ENCODE assay signal across 14 mouse cellular contexts in genomic region chr7:129651781-129652180, GRCm38 (mm10).
DNase-seq lines count a peak whose midpoint lies in the region; ATAC-seq and TF ChIP-seq lines count a peak whose summit lies in the region.
"Had no signal": no experiment of that assay in that cellular context is flagged by ENCODE, and none has a peak within 500 bp of the region (broad histone marks: within the 10 kb centered on the region; RNA-seq: fewer than 3 reads in every experiment).

No protein-coding gene starts in this region.

- WGBS in limb, embryonic 12.5 days, result 56% methylated on average over 7 of the region's 7 CpGs
- WGBS in limb, embryonic 10.5 days, result 51% methylated on average over 7 of the region's 7 CpGs
- 29% methylated on average over 7 of the region's 7 CpGs for WGBS in lung, postnatal 0 days
- WGBS in forebrain, embryonic 12.5 days, result 34% methylated on average over 7 of the region's 7 CpGs

- no peak overlapping the region for H3K9ac ChIP-seq in limb, embryonic 12.5 days (replicated peaks)
- no peak overlapping the region for H3K9ac ChIP-seq in lung, postnatal 0 days (replicated peaks; ENCODE audit: low read depth)
- no peak overlapping the region for H3K9ac ChIP-seq in forebrain, embryonic 12.5 days
- H3K9ac ChIP-seq: forebrain, embryonic 13.5 days; liver, embryonic 13.5 days had no signal

- no peak overlapping the region for H3K4me3 ChIP-seq in limb, embryonic 12.5 days (replicated peaks)
- H3K4me3 ChIP-seq in limb, embryonic 10.5 days, result no peak overlapping the region
- H3K4me3 ChIP-seq in lung, postnatal 0 days (ENCODE audit: low read depth, low read length), result no peak overlapping the region
- H3K4me3 ChIP-seq in forebrain, embryonic 12.5 days (replicated peaks), result no peak overlapping the region
- H3K4me3 ChIP-seq: forebrain, embryonic 13.5 days; liver, embryonic 13.5 days had no signal

- no peak for ATAC-seq in limb, embryonic 12.5 days (ENCODE audit: insufficient number of reproducible peaks, insufficient read depth, low FRiP score, low TSS enrichment, low read depth)
- peak; percentile 18; the same call in 1 of the 2 replicates for ATAC-seq in lung, postnatal 0 days
- no peak for ATAC-seq in megakaryocyte, adult 5-6 weeks (ENCODE audit: poor library complexity, severe bottlenecking)
- ATAC-seq in forebrain, embryonic 12.5 days (ENCODE audit: low FRiP score), result no peak
- ATAC-seq: forebrain, embryonic 13.5 days had no signal

- peaks cover 43% of the 10 kb centered on the region for H3K4me1 ChIP-seq in limb, embryonic 12.5 days (replicated peaks)
- H3K4me1 ChIP-seq in limb, embryonic 10.5 days, result peaks cover 35% of the 10 kb centered on the region
- H3K4me1 ChIP-seq in lung, postnatal 0 days (ENCODE audit: insufficient read depth, low read depth, low read length), result peaks cover 3% of the 10 kb centered on the region; the same call in 1 of the 2 replicates
- peaks cover 47% of the 10 kb centered on the region for H3K4me1 ChIP-seq in forebrain, embryonic 12.5 days

- DNase-seq in limb, embryonic 10.5 days (ENCODE audit: low spot score), result no peak
- DNase-seq in MN1 (ENCODE audit: low spot score) (peak; percentile 39), adipocyte (ENCODE audit: low spot score) (peak; percentile 50)
- no peak for DNase-seq in lung, postnatal 0 days (ENCODE audit: low spot score)
- DNase-seq in frontal cortex, postnatal 14 days (ENCODE audit: low spot score in 2 of 2), result no peak
- DNase-seq: cerebellum, adult 9-10 months; gastrocnemius, postnatal 25 days; kidney, postnatal 10 days; layer of hippocampus, adult 9-11 months; liver, embryonic 13.5 days had no signal

- H3K36me3 ChIP-seq in limb, embryonic 12.5 days, result no peaks in the 10 kb centered on the region
- no peaks in the 10 kb centered on the region for H3K36me3 ChIP-seq in limb, embryonic 10.5 days
- no peaks in the 10 kb centered on the region for H3K36me3 ChIP-seq in lung, postnatal 0 days (ENCODE audit: insufficient read depth, low read length)
- H3K36me3 ChIP-seq in forebrain, embryonic 12.5 days (replicated peaks), result no peaks in the 10 kb centered on the region
- H3K36me3 ChIP-seq: liver, embryonic 13.5 days had no signal

- no peaks in the 10 kb centered on the region for H3K9me3 ChIP-seq in limb, embryonic 12.5 days
- H3K9me3 ChIP-seq in limb, embryonic 10.5 days (replicated peaks), result no peaks in the 10 kb centered on the region
- no peaks in the 10 kb centered on the region for H3K9me3 ChIP-seq in lung, postnatal 0 days (ENCODE audit: low read length)
- H3K9me3 ChIP-seq in forebrain, embryonic 12.5 days, result no peaks in the 10 kb centered on the region
- H3K9me3 ChIP-seq: forebrain, embryonic 13.5 days; liver, embryonic 13.5 days had no signal

- no peak overlapping the region for H3K4me2 ChIP-seq in limb, embryonic 12.5 days
- H3K4me2 ChIP-seq in lung, postnatal 0 days (replicated peaks; ENCODE audit: low read depth, low read length), result no peak overlapping the region
- no peak overlapping the region for H3K4me2 ChIP-seq in forebrain, embryonic 12.5 days
- H3K4me2 ChIP-seq: forebrain, embryonic 13.5 days; liver, embryonic 13.5 days had no signal

- peaks cover 41% of the 10 kb centered on the region for H3K27me3 ChIP-seq in limb, embryonic 12.5 days
- peaks cover 81% of the 10 kb centered on the region for H3K27me3 ChIP-seq in limb, embryonic 10.5 days (ENCODE audit: low read depth, poor library complexity, severe bottlenecking)
- no peaks in the 10 kb centered on the region for H3K27me3 ChIP-seq in lung, postnatal 0 days (replicated peaks; ENCODE audit: insufficient read depth, low read length)
- peaks cover 43% of the 10 kb centered on the region for H3K27me3 ChIP-seq in forebrain, embryonic 12.5 days
- H3K27me3 ChIP-seq: liver, embryonic 13.5 days had no signal

- TF ChIP-seq CTCF in lung, postnatal 0 days (IDR thresholded peaks at IDR 0.05), result no peak

- 0 out of 2 replicates have a peak overlapping the region, but pooled peaks have one; percentile 5 for H3K27ac ChIP-seq in limb, embryonic 12.5 days
- no peak overlapping the region for H3K27ac ChIP-seq in limb, embryonic 10.5 days
- H3K27ac ChIP-seq in lung, postnatal 0 days (ENCODE audit: low read length), result 0 out of 2 replicates have a peak overlapping the region, but pooled peaks have one; percentile 14
- H3K27ac ChIP-seq in forebrain, embryonic 12.5 days, result no peak overlapping the region
- H3K27ac ChIP-seq: liver, embryonic 13.5 days had no signal

- TF ChIP-seq EP300 in lung, postnatal 0 days (IDR thresholded peaks at IDR 0.05), result no peak

Comparison
In these comparisons a context has a peak if more than half of its experiments do, and no peak if none do; other contexts are left out.
1. H3K27ac ChIP-seq: peak in limb, embryonic 12.5 days (single experiment) and lung, postnatal 0 days (single experiment); none in limb, embryonic 10.5 days (single experiment) and forebrain, embryonic 12.5 days (single experiment).
2. DNase-seq: peak in MN1 (single experiment) and adipocyte (single experiment); none in limb, embryonic 10.5 days (single experiment), lung, postnatal 0 days (single experiment) and frontal cortex, postnatal 14 days (0 of 2).